Mouse (Mus musculus) left cerebral cortex, adult 2 months (tissue): ENCODE results near the gene Ly86. TPM values are rescaled to one million over a fixed set of nuclear protein-coding genes. Genes with fewer than 3 reads are reported as not detected.

Experiments
- DNase-seq, 2 experiments: peaks; one replicate each; pipeline ENCODE4 v3.0.0; 2021 to 2022; ENCODE audit warnings: low spot score in 2 of 2, mixed read lengths in 1 of 2; ENCODE audit errors: extremely low spot score in 1 of 2
- H3K27ac ChIP-seq: fragments of 200-600 bp; 2 replicates; pipeline ENCODE4 v1.8.1; 2022
- H3K4me3 ChIP-seq: fragments of 200-600 bp; 2 replicates; pipeline ENCODE4 v1.8.1; 2022
- CTCF ChIP-seq: fragments of 200-600 bp; IDR thresholded peaks from 2 replicates; pipeline ENCODE4 v1.8.1; 2022; ENCODE audit warnings: antibody characterized with exemption, mild to moderate bottlenecking, moderate library complexity
- intact Hi-C: fragments of 180-260 bp; cut with DNase I; formaldehyde crosslinking; loops from one replicate; pipeline ENCODE4 v1.15.1; 2025
- total RNA-seq, 2 experiments: library from RNA; stranded (reverse); gene quantifications; 2 replicates each; pipeline ENCODE4 v1.2.3; 2021

The Ly86 gene
- total RNA-seq, 2 experiments from 2014 or later, result 8.5 to 8.7 TPM

DNA sequence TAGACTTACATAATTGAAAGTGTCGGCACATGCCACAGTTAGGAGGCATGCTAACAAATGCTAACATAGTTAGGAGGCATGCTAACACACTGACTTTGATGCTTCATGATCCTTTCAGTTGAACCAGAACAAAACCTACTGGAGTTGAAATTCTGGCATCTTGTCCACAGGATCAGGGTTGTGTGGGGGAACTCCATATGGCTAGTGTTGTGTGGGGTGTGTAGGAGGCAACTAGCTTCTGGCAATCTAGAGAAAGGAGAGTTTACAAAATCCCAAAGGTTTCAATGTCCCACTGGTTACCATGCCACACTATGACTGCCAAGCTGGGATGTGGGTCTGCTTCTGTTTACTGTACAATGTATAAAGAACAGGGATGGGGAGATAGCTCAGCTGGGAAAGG lies 70.7 kb downstream of the Ly86 start:
- H3K4me3 ChIP-seq, result no peak overlapping the region
- DNase-seq, result peak; percentile 17 to 59
- peak overlapping the region; percentile 63 for H3K27ac ChIP-seq
- intact Hi-C loops, result loop anchor here (5.0 to 10.0 kb wide), 2 partner anchors 58 to 681 kb away; partner anchors contain the start of gene Nrn1
- TF ChIP-seq CTCF, result no peak

DNA sequence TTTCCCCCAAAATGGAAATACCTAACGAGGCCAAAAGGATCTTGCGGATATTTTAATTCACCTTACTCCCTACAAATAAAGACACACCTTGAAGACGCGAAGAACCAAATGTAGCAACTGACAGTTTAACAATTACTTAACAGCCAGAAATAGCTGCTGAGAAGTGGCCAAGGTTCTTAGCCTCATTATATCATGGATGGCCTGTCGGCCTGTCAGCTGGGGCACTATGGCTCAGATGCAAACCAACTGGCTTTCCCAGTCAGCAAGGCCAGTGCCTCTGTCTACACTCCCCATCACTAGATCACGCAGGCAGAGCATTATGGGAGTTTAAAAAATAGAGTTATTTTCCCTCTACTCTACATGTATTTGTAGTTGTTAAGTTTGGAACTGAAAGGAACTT lies 78.4 kb downstream of the Ly86 start:
- intact Hi-C loops, result loop anchor here (10.0 kb wide), 1 partner anchor 1409 kb away; no protein-coding TSS in a partner anchor
- TF ChIP-seq CTCF, result no peak
- Histone ChIP-seq H3K27ac (no peak overlapping the region), H3K4me3 (no peak overlapping the region)
- no peak for DNase-seq

DNA sequence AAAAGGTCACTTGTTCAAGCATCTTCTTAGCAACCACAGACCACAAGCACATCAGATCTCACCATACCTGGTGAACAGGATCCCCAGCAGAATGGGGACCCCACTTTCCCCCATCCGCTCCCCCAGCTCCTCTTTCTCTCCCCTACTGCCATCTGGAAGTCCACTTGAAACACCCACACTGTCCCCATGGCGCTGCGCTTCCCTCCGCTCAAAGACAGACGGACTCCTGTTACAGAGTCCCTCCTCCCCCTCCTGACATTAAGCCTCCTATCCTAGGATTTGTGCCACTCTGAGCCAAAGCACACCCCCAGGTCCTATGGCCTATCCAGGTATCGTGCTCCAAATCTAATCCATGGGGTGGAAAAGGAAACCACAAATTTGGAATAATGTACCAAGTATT lies 79.9 kb downstream of the Ly86 start:
- TF ChIP-seq CTCF, result no peak
- Histone ChIP-seq H3K4me3 (no peak overlapping the region), H3K27ac (peak overlapping the region; percentile 53; the same call in 1 of the 2 replicates)
- intact Hi-C loops, result loop anchor here (10.0 kb wide), 1 partner anchor 1410 kb away; no protein-coding TSS in a partner anchor
- peak in 1 of 2 experiments; percentile 37 for DNase-seq

DNA sequence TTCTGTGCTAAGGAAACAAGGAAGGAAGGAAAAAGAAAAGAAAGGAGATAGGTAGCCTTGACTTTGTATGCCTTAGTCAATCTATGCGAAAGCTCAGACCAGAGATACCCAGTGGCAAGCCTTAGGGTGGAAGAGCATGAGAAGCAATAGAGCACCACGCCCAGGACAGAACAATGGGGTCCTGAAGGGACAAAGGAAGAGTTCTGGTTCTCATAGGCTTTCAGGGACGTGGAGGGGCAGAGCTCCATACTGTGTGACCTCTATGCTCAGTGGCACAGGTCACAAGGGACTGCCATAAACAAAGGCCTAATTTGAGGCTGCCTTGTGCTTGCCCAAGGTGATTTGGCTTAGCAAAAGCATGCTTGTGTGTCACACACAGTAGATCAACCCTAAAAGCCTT lies 80.4 kb downstream of the Ly86 start:
- Histone ChIP-seq H3K27ac (peak overlapping the region; percentile 53; the same call in 1 of the 2 replicates), H3K4me3 (no peak overlapping the region)
- intact Hi-C loops, result loop anchor here (10.0 kb wide), 1 partner anchor 1411 kb away; no protein-coding TSS in a partner anchor
- DNase-seq, result no peak
- no peak for TF ChIP-seq CTCF

DNA sequence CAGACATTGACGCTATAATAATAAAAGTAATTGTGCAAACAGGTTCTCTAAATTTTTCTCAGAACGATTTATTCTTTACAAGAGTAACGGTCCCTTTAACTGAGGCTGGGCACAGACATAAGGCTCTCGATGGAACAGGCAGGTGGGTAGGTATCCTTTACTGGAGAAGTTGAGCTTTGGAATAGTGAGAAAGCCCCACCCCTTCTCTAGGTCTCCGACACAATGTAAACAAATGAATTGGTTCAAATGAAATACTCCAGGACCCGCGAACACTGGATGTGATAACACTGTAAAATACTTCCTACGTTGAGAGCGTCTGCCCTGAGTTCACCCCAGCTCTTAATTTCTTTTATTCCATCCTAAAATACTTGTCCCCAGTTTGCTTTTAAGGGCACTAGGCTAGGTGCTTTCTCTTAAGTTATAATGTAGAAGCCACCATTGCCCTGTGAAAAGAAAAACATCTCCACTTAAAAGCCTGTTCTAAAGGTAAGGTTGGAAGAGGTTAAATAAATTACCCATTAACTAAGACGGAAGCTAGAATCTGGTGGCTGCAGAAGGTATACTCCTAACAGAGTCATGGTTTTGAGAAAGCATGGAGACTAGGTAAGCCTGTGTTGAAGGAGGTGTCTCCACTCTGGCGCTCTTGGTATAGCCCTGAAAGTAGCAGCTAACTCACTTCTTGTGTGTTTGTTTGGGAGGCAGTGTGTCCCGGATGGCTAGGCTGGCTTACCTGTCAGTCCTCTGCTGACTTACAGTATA lies 81.7 kb downstream of the Ly86 start:
- intact Hi-C loops, result loop anchor here (10.0 kb wide), 1 partner anchor 1412 kb away; no protein-coding TSS in a partner anchor
- TF ChIP-seq CTCF, result no peak

DNA sequence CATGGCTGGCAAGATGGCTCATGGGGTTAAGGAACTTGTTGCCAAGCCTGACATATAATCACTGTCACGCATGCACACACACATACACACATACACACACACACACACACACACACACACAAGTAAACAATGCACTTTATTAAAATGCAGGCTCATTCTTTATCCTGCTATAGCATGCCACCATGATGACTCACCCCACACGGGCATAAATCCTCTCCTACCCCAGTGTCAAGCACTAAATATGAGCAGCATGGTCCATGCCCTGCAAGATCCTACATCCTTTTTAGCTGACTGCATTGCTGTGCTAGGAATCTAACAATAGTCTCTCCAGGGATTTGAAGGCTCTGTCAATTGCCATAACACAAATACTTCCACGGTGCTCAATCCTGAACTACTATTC lies 83.5 kb downstream of the Ly86 start:
- no peak for DNase-seq
- no peak for TF ChIP-seq CTCF
- Histone ChIP-seq H3K4me3 (no peak overlapping the region), H3K27ac (no peak overlapping the region)
- intact Hi-C loops, result loop anchor here (10.0 kb wide), 1 partner anchor 1414 kb away; no protein-coding TSS in a partner anchor

More for the DNA sequence above, 81.7 kb downstream of the Ly86 start:
- Histone ChIP-seq H3K4me3 (no peak overlapping the region), H3K27ac (no peak overlapping the region)
- no peak for DNase-seq

DNA sequence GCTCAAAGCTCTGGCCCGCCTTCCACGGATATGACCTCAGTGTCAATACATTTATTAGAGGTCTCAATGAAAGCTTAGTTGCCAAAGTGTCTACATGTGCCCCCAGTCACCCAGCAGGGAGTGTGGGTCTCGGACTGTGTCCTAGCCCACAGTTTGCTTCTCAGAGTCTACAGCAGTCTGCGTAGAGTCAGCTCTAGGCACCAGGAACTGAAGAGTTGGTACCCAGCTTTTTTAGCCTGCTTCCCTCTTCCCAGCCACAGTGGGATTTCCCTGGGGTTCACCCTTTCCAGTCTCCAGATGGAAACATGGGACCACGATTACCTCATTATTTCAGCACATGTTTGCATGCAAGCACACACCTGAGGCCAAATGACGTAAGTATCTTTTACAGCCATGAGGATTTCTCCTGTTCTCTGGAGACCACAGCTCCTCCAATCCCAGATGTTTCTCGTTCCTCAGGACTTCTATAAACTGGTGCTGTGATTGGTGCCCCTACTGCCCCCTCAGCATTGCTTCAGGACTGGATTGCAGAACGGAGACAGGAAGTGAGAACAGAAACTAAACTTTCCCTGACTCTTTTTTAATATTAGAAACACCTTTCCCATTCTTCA lies 84.8 kb downstream of the Ly86 start:
- H3K4me3 ChIP-seq, result no peak overlapping the region
- DNase-seq, result no peak
- intact Hi-C loops, result loop anchor here (10.0 kb wide), 1 partner anchor 1415 kb away; no protein-coding TSS in a partner anchor
- H3K27ac ChIP-seq, result no peak overlapping the region
- no peak for TF ChIP-seq CTCF

DNA sequence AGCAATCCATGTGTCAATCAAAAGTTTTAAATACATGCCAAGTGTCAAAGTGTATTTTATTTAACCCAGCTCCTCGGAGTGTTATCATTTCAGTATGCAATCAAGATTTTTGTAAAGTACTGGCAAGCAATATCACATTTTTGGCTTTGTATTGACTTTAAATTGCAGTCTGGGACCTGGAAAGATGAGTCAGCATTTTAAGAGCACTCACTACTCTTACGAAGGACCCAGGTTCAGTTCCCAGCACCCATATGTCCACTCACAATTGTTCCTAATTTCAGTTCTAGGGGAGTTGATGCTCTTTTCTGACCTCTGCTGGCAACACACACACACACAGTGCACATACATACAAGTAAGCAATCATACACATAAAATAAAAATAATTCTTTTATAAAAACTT lies 86.7 kb downstream of the Ly86 start:
- TF ChIP-seq CTCF, result no peak; the same call in 1 of the 2 replicates
- no peak for DNase-seq
- no peak overlapping the region for H3K4me3 ChIP-seq
- intact Hi-C loops, result no loop called here
- no peak overlapping the region for H3K27ac ChIP-seq

DNA sequence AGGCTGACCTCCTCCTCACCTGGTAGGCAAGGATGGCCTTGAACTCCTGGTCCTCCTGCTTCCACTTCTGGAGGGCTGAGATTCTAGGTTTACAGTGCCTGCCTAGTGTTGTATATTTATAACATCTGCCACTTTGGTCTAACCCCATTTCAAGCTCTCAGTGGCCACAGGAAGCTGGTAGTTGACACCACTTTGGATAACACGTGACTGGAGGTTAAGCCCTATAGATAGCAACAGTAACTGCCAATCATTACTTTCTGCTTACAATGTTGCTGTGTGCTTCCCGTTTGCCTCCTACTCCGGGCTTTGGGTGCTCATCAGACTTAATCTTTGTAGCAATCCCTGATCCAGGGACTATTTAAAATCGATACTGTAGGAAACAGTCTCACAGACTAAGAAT lies 87.6 kb downstream of the Ly86 start:
- Histone ChIP-seq H3K27ac (no peak overlapping the region), H3K4me3 (no peak overlapping the region)
- DNase-seq, result no peak
- intact Hi-C loops, result no loop called here
- no peak for TF ChIP-seq CTCF

DNA sequence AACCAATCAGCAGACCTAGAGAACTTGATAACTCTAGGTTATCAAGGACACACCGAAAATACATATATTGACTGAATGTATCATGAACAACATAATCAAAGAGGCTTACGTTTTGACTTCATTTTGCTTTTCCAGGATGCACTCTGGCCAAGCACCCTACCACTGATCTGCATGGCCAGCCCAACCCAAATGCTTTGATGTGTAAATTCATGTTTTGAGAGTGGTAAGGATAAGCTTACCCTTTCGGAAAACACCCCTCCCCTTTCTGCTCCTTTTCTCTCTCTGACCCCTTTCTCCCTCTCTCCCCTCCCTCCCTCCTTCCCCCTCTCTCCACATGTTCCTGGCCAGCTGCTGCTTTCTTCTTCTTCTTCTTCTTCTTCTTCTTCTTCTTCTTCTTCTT lies 88.1 kb downstream of the Ly86 start:
- intact Hi-C loops, result no loop called here
- Histone ChIP-seq H3K27ac (no peak overlapping the region), H3K4me3 (no peak overlapping the region)
- no peak for DNase-seq
- TF ChIP-seq CTCF, result no peak

DNA sequence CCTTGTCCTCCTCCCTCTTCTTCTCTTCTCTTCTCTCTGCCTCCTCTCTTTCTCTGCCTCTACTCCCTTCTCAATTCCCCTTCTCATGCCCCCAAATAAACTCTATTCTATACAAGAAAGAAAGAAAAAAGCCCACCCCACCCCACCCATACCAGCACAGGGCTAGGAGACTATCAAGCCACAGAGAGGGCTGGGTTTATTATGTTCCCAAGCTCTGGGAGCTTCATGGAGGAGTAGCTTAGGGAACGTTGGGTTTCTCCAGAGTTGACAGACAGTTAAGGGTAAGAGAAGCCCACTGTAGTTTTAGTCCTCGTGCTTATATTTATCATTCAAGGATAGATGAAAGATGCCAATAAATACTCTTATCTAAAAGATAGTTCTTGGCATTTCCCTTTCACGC lies 88.7 kb downstream of the Ly86 start:
- H3K4me3 ChIP-seq, result peak overlapping the region; percentile 28; the same call in 1 of the 2 replicates
- TF ChIP-seq CTCF, result no peak
- intact Hi-C loops, result loop anchor here (1.0 to 2.0 kb wide), 2 partner anchors 19 to 536 kb away; no protein-coding TSS in a partner anchor
- DNase-seq, result no peak
- no peak overlapping the region for H3K27ac ChIP-seq

DNA sequence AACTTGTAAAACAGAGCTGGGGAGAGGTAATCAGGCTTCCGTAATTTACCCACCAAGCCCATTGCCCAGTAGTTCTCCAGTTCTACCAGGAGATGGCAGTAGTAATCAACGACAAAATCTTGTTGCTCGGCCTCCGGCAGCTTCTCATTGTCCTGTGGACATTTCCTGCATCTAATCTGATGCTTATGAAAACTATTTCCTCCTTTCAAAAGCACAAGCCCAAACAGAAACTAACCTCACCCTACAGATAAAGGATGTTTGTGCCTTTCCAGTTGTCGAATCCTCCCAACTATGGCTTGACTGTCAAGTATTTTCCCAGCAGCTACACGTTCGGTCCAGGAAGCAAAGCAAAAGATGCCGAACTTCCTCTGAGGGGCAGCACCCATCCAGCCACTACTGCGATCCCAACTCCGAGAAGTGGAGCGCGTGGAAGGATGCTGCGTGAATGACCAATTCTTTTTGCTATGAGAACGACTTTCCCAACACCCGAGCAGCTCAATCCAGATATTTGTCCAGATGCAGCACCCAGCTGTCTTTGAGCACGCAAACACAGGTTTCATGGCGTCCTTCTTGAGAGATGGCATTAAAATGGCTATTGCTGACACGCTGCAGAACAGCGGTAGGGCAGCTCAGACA lies 89.2 kb downstream of the Ly86 start:
- H3K4me3 ChIP-seq, result peak overlapping the region; percentile 28
- DNase-seq, result peak; percentile 53 to 58
- H3K27ac ChIP-seq, result peak overlapping the region; percentile 45; the same call in 1 of the 2 replicates
- intact Hi-C loops, result loop anchor here (1.0 to 2.0 kb wide), 2 partner anchors 19 to 535 kb away; no protein-coding TSS in a partner anchor
- peak; percentile 95 for TF ChIP-seq CTCF
